Mouse (Mus musculus) hindbrain, embryonic 11.5 days (tissue): ENCODE data around the gene Mical2. TPM values are rescaled to one million over a fixed set of nuclear protein-coding genes. Genes with fewer than 3 reads are reported as not detected.

ENCODE experiments used
- ATAC-seq: fragments of 200-750 bp; cut with Nextera tagmentation; 2 replicates; pipeline ENCODE4 v1.8.0; 2017; ENCODE audit warnings: mild to moderate bottlenecking, moderate TSS enrichment, moderate library complexity; ENCODE audit not compliant: low FRiP score
- DNase-seq: peaks from one replicate; pipeline ENCODE4 v3.0.0-alpha.2; 2015; ENCODE audit warnings: low spot score
- H3K27ac ChIP-seq: fragments of 300-500 bp; sonication (generic); 2 replicates; pipeline ENCODE4 v1.5.1; 2014; ENCODE audit warnings: mild to moderate bottlenecking, low read depth, low read length
- H3K27me3 ChIP-seq: fragments of 300-500 bp; sonication (generic); 2 replicates; pipeline ENCODE4 v1.6.1; 2014; ENCODE audit warnings: mild to moderate bottlenecking, low read length, moderate library complexity, mixed read lengths; ENCODE audit not compliant: control insufficient read depth, insufficient read depth
- H3K36me3 ChIP-seq: fragments of 300-500 bp; sonication (generic); 2 replicates; pipeline ENCODE4 v1.6.1; 2014; ENCODE audit warnings: mild to moderate bottlenecking, low read length, moderate library complexity, mixed read lengths; ENCODE audit not compliant: control insufficient read depth, insufficient read depth
- H3K4me1 ChIP-seq: fragments of 300-500 bp; sonication (generic); replicated peaks from 2 replicates; pipeline ENCODE4 v1.6.1; 2014; ENCODE audit warnings: low read length, mixed read lengths; ENCODE audit not compliant: control insufficient read depth, insufficient read depth
- H3K4me2 ChIP-seq: fragments of 300-500 bp; sonication (generic); replicated peaks from 2 replicates; pipeline ENCODE4 v1.6.1; 2014; ENCODE audit warnings: mild to moderate bottlenecking, low read depth, low read length
- H3K4me3 ChIP-seq: fragments of 300-500 bp; sonication (generic); 2 replicates; pipeline ENCODE4 v1.5.1; 2014; ENCODE audit warnings: low read depth, low read length
- H3K9ac ChIP-seq: fragments of 300-500 bp; sonication (generic); 2 replicates; pipeline ENCODE4 v1.6.1; 2014; ENCODE audit warnings: low read depth, low read length
- H3K9me3 ChIP-seq: fragments of 300-500 bp; sonication (generic); 2 replicates; pipeline ENCODE4 v1.6.1; 2016; ENCODE audit warnings: low read length; ENCODE audit not compliant: control insufficient read depth
- WGBS: fragments of 180-500 bp; shearing (Covaris S2); extraction: QIAGEN DNeasy Blood & Tissue Kit; methylation state at CpG from one replicate; pipeline ENCODE4 v1.1.7; 2014; 5-methylcytosine and 5-hydroxymethylcytosine counted together
- polyA plus RNA-seq: library from polyadenylated mRNA; unstranded; fragments of >200 nt; fragmentation: Nextera tagmentation; extraction: Ambion mirVana; gene quantifications from 2 replicates; pipeline ENCODE4 v1.2.1, GENCODE M21; 2014

Gene Mical2
- polyA plus RNA-seq, 1 experiment from 2014 or later, result 1.7 TPM

- Histone ChIP-seq H3K4me3 (no peak overlapping the region), H3K27ac (no peak overlapping the region), H3K36me3 (no peaks in the 10 kb centered on the region), H3K4me1 (no peaks in the 10 kb centered on the region), H3K4me2 (no peak overlapping the region), H3K9ac (no peak overlapping the region), H3K27me3 (no peaks in the 10 kb centered on the region; the same call in 1 of the 2 replicates), H3K9me3 (no peaks in the 10 kb centered on the region)
- DNase-seq (no peak), ATAC-seq (no peak)
- WGBS, result 76% methylated on average over 6 of the region's 6 CpGs
Measured at GRCm38 (mm10) chr7:112242587-112242986, 16.9 kb downstream of the Mical2 start.

GRCm38 (mm10) chr7:112244071-112244470, 18.4 kb downstream of the Mical2 start:
- Histone ChIP-seq H3K4me1 (no peaks in the 10 kb centered on the region), H3K36me3 (no peaks in the 10 kb centered on the region), H3K27me3 (no peaks in the 10 kb centered on the region; the same call in 1 of the 2 replicates), H3K27ac (no peak overlapping the region), H3K4me3 (no peak overlapping the region), H3K4me2 (no peak overlapping the region), H3K9ac (no peak overlapping the region), H3K9me3 (no peaks in the 10 kb centered on the region)
- ATAC-seq, result no peak
- DNase-seq, result no peak
- 60% methylated on average over 2 of the region's 2 CpGs for WGBS

- H3K9me3 ChIP-seq, result no peaks in the 10 kb centered on the region
- no peak for ATAC-seq
- no peak overlapping the region for H3K4me3 ChIP-seq
- H3K27ac ChIP-seq, result no peak overlapping the region
- 26% methylated on average over 6 of the region's 6 CpGs for WGBS
- no peaks in the 10 kb centered on the region for H3K36me3 ChIP-seq
- no peaks in the 10 kb centered on the region for H3K4me1 ChIP-seq
- no peak overlapping the region for H3K4me2 ChIP-seq
- no peaks in the 10 kb centered on the region; the same call in 1 of the 2 replicates for H3K27me3 ChIP-seq
- DNase-seq, result no peak
- H3K9ac ChIP-seq, result no peak overlapping the region
Measured at GRCm38 (mm10) chr7:112244683-112245082, 19.0 kb downstream of the Mical2 start.

- no peak overlapping the region for H3K4me2 ChIP-seq
- H3K4me3 ChIP-seq, result no peak overlapping the region
- H3K27me3 ChIP-seq, result no peaks in the 10 kb centered on the region; the same call in 1 of the 2 replicates
- DNase-seq (no peak), ATAC-seq (no peak)
- no peaks in the 10 kb centered on the region for H3K4me1 ChIP-seq
- no peak overlapping the region for H3K9ac ChIP-seq
- no peaks in the 10 kb centered on the region for H3K36me3 ChIP-seq
- H3K27ac ChIP-seq, result no peak overlapping the region
- WGBS, result 87% methylated on average over 4 of the region's 4 CpGs
- H3K9me3 ChIP-seq, result no peaks in the 10 kb centered on the region
Measured at GRCm38 (mm10) chr7:112245839-112246438, 20.3 kb downstream of the Mical2 start.

GRCm38 (mm10) chr7:112246442-112246841, 20.8 kb downstream of the Mical2 start:
- Histone ChIP-seq H3K36me3 (no peaks in the 10 kb centered on the region), H3K4me2 (no peak overlapping the region), H3K4me1 (no peaks in the 10 kb centered on the region), H3K9me3 (no peaks in the 10 kb centered on the region), H3K27ac (no peak overlapping the region), H3K9ac (no peak overlapping the region), H3K27me3 (no peaks in the 10 kb centered on the region; the same call in 1 of the 2 replicates), H3K4me3 (no peak overlapping the region)
- ATAC-seq (no peak), DNase-seq (no peak)
- 84% methylated on average over 4 of the region's 4 CpGs for WGBS

DNA sequence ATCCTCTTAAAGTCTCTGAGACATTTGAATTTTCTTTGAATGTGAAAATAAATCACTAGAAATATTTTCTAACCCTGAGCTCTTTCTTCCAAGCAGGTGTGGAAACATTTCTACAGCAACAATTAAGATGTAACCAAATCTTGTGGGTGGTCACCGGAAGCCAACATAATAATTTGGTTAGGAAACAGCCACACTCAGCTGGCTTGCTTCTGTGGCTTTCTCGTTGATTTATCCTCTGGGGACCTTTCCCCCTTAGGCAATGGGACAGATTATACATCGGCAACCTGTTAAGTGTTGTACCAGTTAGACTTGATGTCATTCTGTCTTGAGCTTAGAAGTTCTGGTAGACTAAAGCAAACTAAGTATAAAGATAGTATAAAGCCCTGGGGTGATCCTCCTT, 22.2 kb downstream of the Mical2 start:
- no peak overlapping the region for H3K27ac ChIP-seq
- DNase-seq, result no peak
- WGBS, result 74% methylated on average over 3 of the region's 3 CpGs

GRCm38 (mm10) chr7:112249476-112249875, 23.8 kb downstream of the Mical2 start:
- no peaks in the 10 kb centered on the region; the same call in 1 of the 2 replicates for H3K27me3 ChIP-seq
- H3K9me3 ChIP-seq, result no peaks in the 10 kb centered on the region
- H3K27ac ChIP-seq, result no peak overlapping the region
- no peak overlapping the region for H3K4me3 ChIP-seq
- no peaks in the 10 kb centered on the region for H3K4me1 ChIP-seq
- no peak overlapping the region for H3K4me2 ChIP-seq
- no peaks in the 10 kb centered on the region for H3K36me3 ChIP-seq
- no peak overlapping the region for H3K9ac ChIP-seq
- ATAC-seq, result no peak
- DNase-seq, result no peak
- WGBS, result 81% methylated on average over 4 of the region's 4 CpGs

More for the DNA sequence above, 22.2 kb downstream of the Mical2 start:
- Histone ChIP-seq H3K27me3 (no peaks in the 10 kb centered on the region; the same call in 1 of the 2 replicates), H3K9me3 (no peaks in the 10 kb centered on the region), H3K4me3 (no peak overlapping the region), H3K9ac (no peak overlapping the region), H3K36me3 (no peaks in the 10 kb centered on the region), H3K4me1 (no peaks in the 10 kb centered on the region), H3K4me2 (no peak overlapping the region)
- ATAC-seq, result no peak

- WGBS, result 75% methylated on average over 5 of the region's 5 CpGs
- Histone ChIP-seq H3K27me3 (no peaks in the 10 kb centered on the region), H3K9me3 (no peaks in the 10 kb centered on the region), H3K27ac (no peak overlapping the region), H3K9ac (no peak overlapping the region), H3K4me2 (no peak overlapping the region), H3K4me3 (no peak overlapping the region), H3K4me1 (no peaks in the 10 kb centered on the region), H3K36me3 (no peaks in the 10 kb centered on the region)
- DNase-seq (no peak), ATAC-seq (no peak)
Measured at GRCm38 (mm10) chr7:112252065-112252464, 26.4 kb downstream of the Mical2 start.

- no peak overlapping the region for H3K4me3 ChIP-seq
- H3K27ac ChIP-seq, result no peak overlapping the region
- no peaks in the 10 kb centered on the region for H3K4me1 ChIP-seq
- H3K9me3 ChIP-seq, result no peaks in the 10 kb centered on the region
- no peaks in the 10 kb centered on the region for H3K36me3 ChIP-seq
- no peak for ATAC-seq
- DNase-seq, result no peak
- no peaks in the 10 kb centered on the region for H3K27me3 ChIP-seq
- no peak overlapping the region for H3K9ac ChIP-seq
- WGBS, result 79% methylated on average over 3 of the region's 3 CpGs
- H3K4me2 ChIP-seq, result no peak overlapping the region
Measured at GRCm38 (mm10) chr7:112254233-112254632, 28.6 kb downstream of the Mical2 start.
